Mouse (Mus musculus): ENCODE measurements around the gene Rusc2.

- no peak for TF ChIP-seq NRF1 (IDR thresholded peaks at IDR 0.05; ENCODE audit: insufficient read depth, low read depth, low read length, poor library complexity, severe bottlenecking)
- TF ChIP-seq GABPA (IDR thresholded peaks at IDR 0.05; ENCODE audit: low read depth, low read length) = no peak
- TF ChIP-seq E2F4 (IDR thresholded peaks at IDR 0.05; ENCODE audit: borderline replicate concordance, low read depth, low read length) = no peak
- TF ChIP-seq POLR2A (IDR thresholded peaks at IDR 0.05; ENCODE audit: control insufficient read depth in 1 of 2, insufficient read depth in 1 of 2, low read depth in 1 of 2, low read length in 2 of 2, poor library complexity in 1 of 2) = no peak
- TF ChIP-seq HCFC1 (IDR thresholded peaks at IDR 0.05; ENCODE audit: low read depth, low read length) = no peak
- TF ChIP-seq CTCF (IDR thresholded peaks at IDR 0.05 in 2 of 3, conservative IDR thresholded peaks at IDR 0.05 in 1 of 3; ENCODE audit: control insufficient read depth in 1 of 3, insufficient read depth in 1 of 3, low read depth in 2 of 3, low read length in 3 of 3, poor library complexity in 1 of 3, severe bottlenecking in 1 of 3) = no peak
- TF ChIP-seq TAL1 (IDR thresholded peaks at IDR 0.05; ENCODE audit: low read length) = no peak
Observed at GRCm38 (mm10) chr4:43418973-43419656, 37.3 kb downstream of the Rusc2 start.

Data from MEL (cell line).